Mouse (Mus musculus) forebrain, embryonic 11.5 days (tissue): Measurements from ENCODE around the gene Kcnh1. TPM values are rescaled to one million over a fixed set of nuclear protein-coding genes. Genes with fewer than 3 reads are reported as not detected.

Source experiments
- ATAC-seq: fragments of 200-750 bp; cut with Nextera tagmentation; replicated peaks from 2 replicates; pipeline ENCODE4 v1.8.0; 2017; ENCODE audit warnings: moderate TSS enrichment; ENCODE audit not compliant: low FRiP score
- DNase-seq: peaks from one replicate; pipeline ENCODE4 v3.0.0-alpha.2; 2017; ENCODE audit warnings: low spot score
- H3K27ac ChIP-seq: fragments of 300-500 bp; sonication (generic); 2 replicates; pipeline ENCODE4 v1.5.1; 2014; ENCODE audit warnings: low read depth, low read length
- H3K27me3 ChIP-seq: fragments of 300-500 bp; sonication (generic); 2 replicates; pipeline ENCODE4 v1.6.1; 2014; ENCODE audit warnings: mild to moderate bottlenecking, low read length, mixed read lengths; ENCODE audit not compliant: control insufficient read depth, insufficient read depth
- H3K36me3 ChIP-seq: fragments of 300-500 bp; sonication (generic); 2 replicates; pipeline ENCODE4 v1.6.1; 2014; ENCODE audit warnings: mild to moderate bottlenecking, low read length, moderate library complexity, mixed read lengths; ENCODE audit not compliant: control insufficient read depth, insufficient read depth
- H3K4me1 ChIP-seq: fragments of 300-500 bp; sonication (generic); replicated peaks from 2 replicates; pipeline ENCODE4 v1.6.1; 2014; ENCODE audit warnings: low read length, mixed read lengths; ENCODE audit not compliant: control insufficient read depth, insufficient read depth
- H3K4me2 ChIP-seq: fragments of 300-500 bp; sonication (generic); 2 replicates; pipeline ENCODE4 v1.6.1; 2014; ENCODE audit warnings: low read depth, mild to moderate bottlenecking, low read length, moderate library complexity, mixed read lengths; ENCODE audit not compliant: severe bottlenecking
- H3K4me3 ChIP-seq: fragments of 300-500 bp; sonication (generic); 2 replicates; pipeline ENCODE4 v1.5.1; 2014; ENCODE audit warnings: low read depth, low read length
- H3K9ac ChIP-seq: fragments of 300-500 bp; sonication (generic); 2 replicates; pipeline ENCODE4 v1.6.1; 2014; ENCODE audit warnings: low read length
- H3K9me3 ChIP-seq: fragments of 300-500 bp; sonication (generic); 2 replicates; pipeline ENCODE4 v1.6.1; 2016; ENCODE audit warnings: low read length, mixed read lengths; ENCODE audit not compliant: control insufficient read depth
- WGBS: fragments of 180-500 bp; shearing (Covaris S2); extraction: QIAGEN DNeasy Blood & Tissue Kit; methylation state at CpG from one replicate; pipeline ENCODE4 v1.1.7; 2014; 5-methylcytosine and 5-hydroxymethylcytosine counted together
- polyA plus RNA-seq: library from polyadenylated mRNA; unstranded; fragments of >200 nt; fragmentation: Nextera tagmentation; extraction: Ambion mirVana; gene quantifications from 2 replicates; pipeline ENCODE4 v1.2.1, GENCODE M21; 2014

Gene Kcnh1
- polyA plus RNA-seq, 1 experiment from 2014 or later = 0.35 TPM

GRCm38 (mm10) chr1:192224161-192224560, 33.6 kb downstream of the Kcnh1 start:
- DNase-seq (no peak), ATAC-seq (no peak)
- Histone ChIP-seq H3K4me2 (no peak overlapping the region), H3K4me1 (no peaks in the 10 kb centered on the region), H3K27me3 (no peaks in the 10 kb centered on the region), H3K36me3 (no peaks in the 10 kb centered on the region), H3K9ac (no peak overlapping the region), H3K27ac (no peak overlapping the region), H3K4me3 (no peak overlapping the region), H3K9me3 (no peaks in the 10 kb centered on the region; the same call in 1 of the 2 replicates)
- WGBS = 64% methylated on average over 4 of the region's 4 CpGs

GRCm38 (mm10) chr1:192232696-192233095, 42.1 kb downstream of the Kcnh1 start:
- Histone ChIP-seq H3K9me3 (no peaks in the 10 kb centered on the region; the same call in 1 of the 2 replicates), H3K4me2 (no peak overlapping the region), H3K27ac (no peak overlapping the region), H3K36me3 (no peaks in the 10 kb centered on the region), H3K27me3 (no peaks in the 10 kb centered on the region), H3K4me3 (no peak overlapping the region), H3K9ac (no peak overlapping the region), H3K4me1 (no peaks in the 10 kb centered on the region)
- WGBS = 67% methylated on average over 1 of the region's 1 CpGs
- DNase-seq (no peak), ATAC-seq (no peak)

GRCm38 (mm10) chr1:192246836-192247235, 56.3 kb downstream of the Kcnh1 start:
- Histone ChIP-seq H3K4me1 (no peaks in the 10 kb centered on the region), H3K9ac (no peak overlapping the region), H3K4me3 (no peak overlapping the region), H3K36me3 (no peaks in the 10 kb centered on the region), H3K4me2 (no peak overlapping the region), H3K27me3 (no peaks in the 10 kb centered on the region), H3K9me3 (no peaks in the 10 kb centered on the region), H3K27ac (no peak overlapping the region)
- no peak for DNase-seq
- no peak for ATAC-seq
- 84% methylated on average over 3 of the region's 3 CpGs for WGBS

GRCm38 (mm10) chr1:192259146-192259545, 68.6 kb downstream of the Kcnh1 start:
- Histone ChIP-seq H3K27me3 (no peaks in the 10 kb centered on the region), H3K4me2 (no peak overlapping the region), H3K4me3 (no peak overlapping the region), H3K4me1 (no peaks in the 10 kb centered on the region), H3K9me3 (no peaks in the 10 kb centered on the region), H3K9ac (no peak overlapping the region), H3K36me3 (no peaks in the 10 kb centered on the region), H3K27ac (no peak overlapping the region)
- WGBS = 88% methylated on average over 5 of the region's 5 CpGs
- no peak for ATAC-seq
- DNase-seq = no peak

- no peak overlapping the region for H3K4me3 ChIP-seq
- H3K9me3 ChIP-seq = no peaks in the 10 kb centered on the region
- no peak for ATAC-seq
These were observed 69.0 kb downstream of the Kcnh1 start for GRCm38 (mm10) chr1:192259616-192260015.

GRCm38 (mm10) chr1:192265704-192266103, 75.1 kb downstream of the Kcnh1 start:
- Histone ChIP-seq H3K27ac (no peak overlapping the region), H3K9me3 (no peaks in the 10 kb centered on the region), H3K4me3 (no peak overlapping the region), H3K4me1 (no peaks in the 10 kb centered on the region), H3K9ac (no peak overlapping the region), H3K27me3 (no peaks in the 10 kb centered on the region), H3K4me2 (no peak overlapping the region), H3K36me3 (no peaks in the 10 kb centered on the region)
- 78% methylated on average over 1 of the region's 1 CpGs for WGBS
- ATAC-seq = no peak
- no peak for DNase-seq

More at GRCm38 (mm10) chr1:192259616-192260015, 69.0 kb downstream of the Kcnh1 start:
- DNase-seq = no peak
- no peak overlapping the region for H3K4me2 ChIP-seq
- H3K9ac ChIP-seq = no peak overlapping the region
- no peaks in the 10 kb centered on the region for H3K27me3 ChIP-seq
- no peaks in the 10 kb centered on the region for H3K4me1 ChIP-seq
- WGBS = 79% methylated on average over 7 of the region's 7 CpGs
- no peak overlapping the region for H3K27ac ChIP-seq
- H3K36me3 ChIP-seq = no peaks in the 10 kb centered on the region

GRCm38 (mm10) chr1:192266956-192267355, 76.4 kb downstream of the Kcnh1 start:
- no peak for DNase-seq
- ATAC-seq = no peak
- Histone ChIP-seq H3K9ac (no peak overlapping the region), H3K36me3 (no peaks in the 10 kb centered on the region), H3K27ac (no peak overlapping the region), H3K4me3 (no peak overlapping the region), H3K9me3 (no peaks in the 10 kb centered on the region), H3K4me2 (no peak overlapping the region), H3K27me3 (no peaks in the 10 kb centered on the region), H3K4me1 (no peaks in the 10 kb centered on the region)
- WGBS = 96% methylated on average over 6 of the region's 6 CpGs

GRCm38 (mm10) chr1:192268878-192269277, 78.3 kb downstream of the Kcnh1 start:
- H3K36me3 ChIP-seq = no peaks in the 10 kb centered on the region
- H3K4me2 ChIP-seq = no peak overlapping the region
- WGBS = 86% methylated on average over 5 of the region's 5 CpGs
- no peaks in the 10 kb centered on the region for H3K9me3 ChIP-seq
- H3K27ac ChIP-seq = no peak overlapping the region
- H3K4me3 ChIP-seq = no peak overlapping the region
- H3K27me3 ChIP-seq = no peaks in the 10 kb centered on the region
- no peak for ATAC-seq
- DNase-seq = no peak
- no peaks in the 10 kb centered on the region for H3K4me1 ChIP-seq
- H3K9ac ChIP-seq = no peak overlapping the region

GRCm38 (mm10) chr1:192269911-192270310, 79.3 kb downstream of the Kcnh1 start:
- WGBS = 91% methylated on average over 9 of the region's 9 CpGs
- H3K4me3 ChIP-seq = no peak overlapping the region
- no peak for DNase-seq
- no peak overlapping the region for H3K27ac ChIP-seq
- no peaks in the 10 kb centered on the region for H3K4me1 ChIP-seq
- no peaks in the 10 kb centered on the region for H3K36me3 ChIP-seq
- no peaks in the 10 kb centered on the region for H3K9me3 ChIP-seq
- H3K4me2 ChIP-seq = no peak overlapping the region
- no peaks in the 10 kb centered on the region for H3K27me3 ChIP-seq
- no peak for ATAC-seq
- H3K9ac ChIP-seq = no peak overlapping the region
